Mouse (Mus musculus): ENCODE measurements around the gene Kcnip2. TPM values are rescaled to one million over a fixed set of nuclear protein-coding genes. Genes with fewer than 3 reads are reported as not detected.

The Kcnip2 gene
- total and polyA plus RNA-seq, 3 experiments = not detected

DNA sequence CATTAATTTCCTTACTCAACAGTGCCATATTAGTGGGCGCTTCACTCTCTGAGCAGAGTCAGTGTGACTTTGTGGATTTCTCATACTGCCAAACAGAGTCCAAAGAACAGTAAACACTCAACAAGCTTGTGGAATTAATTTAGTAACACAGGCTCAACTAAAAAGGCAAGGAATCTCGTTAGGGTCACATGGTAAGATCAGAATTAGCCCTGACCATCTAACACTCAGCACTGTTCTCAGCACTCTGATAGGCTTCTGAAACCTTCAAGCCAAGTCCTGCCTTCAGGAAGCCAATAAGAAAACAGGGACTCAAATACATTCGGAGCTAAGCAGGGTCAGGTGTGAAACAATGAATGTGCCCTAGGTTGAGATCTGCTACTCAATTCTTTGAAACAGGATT is 10.3 kb upstream of the Kcnip2 start:
- Histone ChIP-seq H3K36me3 (replicated peaks in 1 of 2; ENCODE audit: control insufficient read depth in 1 of 2, insufficient read depth in 1 of 2, low read length in 1 of 2) (no peaks in the 10 kb centered on the region), H3K9ac (ENCODE audit: insufficient read depth, low read depth) (no peak overlapping the region), H3K79me2 (replicated peaks; ENCODE audit: control insufficient read depth, extremely low read depth, insufficient read depth, poor library complexity, severe bottlenecking) (no peaks in the 10 kb centered on the region), H3K27ac (ENCODE audit: insufficient read depth, low read depth) (no peak overlapping the region), H3K4me3 (replicated peaks in 1 of 3; ENCODE audit: low read depth in 2 of 3, low read length in 2 of 3, poor library complexity in 1 of 3) (no peak overlapping the region), H3K4me2 (ENCODE audit: insufficient read depth, low read depth, poor library complexity, severe bottlenecking) (no peak overlapping the region), H3K4me1 (ENCODE audit: control insufficient read depth in 1 of 2, insufficient read depth in 2 of 2) (no peaks in the 10 kb centered on the region), H3K9me3 (replicated peaks; ENCODE audit: low read length) (peaks cover 3% of the 10 kb centered on the region), H3K27me3 (replicated peaks) (no peaks in the 10 kb centered on the region)
- in situ Hi-C loops (cut with MboI; ENCODE audit: low pct_ligation_motif_present, low pct_unique_long_range_greater_than_20kb, low sequenced_read_pairs) (no loop called here), dilution Hi-C loops (cut with MboI; ENCODE audit: extremely low pct_ligation_motif_present, extremely low pct_unique_long_range_greater_than_20kb, low sequenced_read_pairs) (no loop called here)
- no peak for DNase-seq (ENCODE audit: extremely low read depth)
- TF ChIP-seq CHD2 (IDR thresholded peaks at IDR 0.05; ENCODE audit: low read length) (no peak), SMC3 (IDR thresholded peaks at IDR 0.05; ENCODE audit: low read depth, low read length) (no peak), NRF1 (IDR thresholded peaks at IDR 0.05; ENCODE audit: low read depth, low read length) (no peak), ZNF384 (IDR thresholded peaks at IDR 0.05; ENCODE audit: low read depth, low read length) (no peak), IRF4 (IDR thresholded peaks at IDR 0.05; ENCODE audit: low read depth, low read length) (no peak), TBP (conservative IDR thresholded peaks at IDR 0.05; ENCODE audit: low read depth, low read length) (no peak), JUND (conservative IDR thresholded peaks at IDR 0.05; ENCODE audit: low read depth, low read length) (no peak), NELFE (IDR thresholded peaks at IDR 0.05; ENCODE audit: low read depth, low read length) (no peak), BHLHE40 (IDR thresholded peaks at IDR 0.05; ENCODE audit: low read depth, low read length) (no peak), RAD21 (IDR thresholded peaks at IDR 0.05; ENCODE audit: low read depth, low read length) (no peak), SIN3A (IDR thresholded peaks at IDR 0.05; ENCODE audit: low read length) (no peak), ZKSCAN1 (IDR thresholded peaks at IDR 0.05; ENCODE audit: borderline replicate concordance, low read depth, low read length) (no peak)

DNA sequence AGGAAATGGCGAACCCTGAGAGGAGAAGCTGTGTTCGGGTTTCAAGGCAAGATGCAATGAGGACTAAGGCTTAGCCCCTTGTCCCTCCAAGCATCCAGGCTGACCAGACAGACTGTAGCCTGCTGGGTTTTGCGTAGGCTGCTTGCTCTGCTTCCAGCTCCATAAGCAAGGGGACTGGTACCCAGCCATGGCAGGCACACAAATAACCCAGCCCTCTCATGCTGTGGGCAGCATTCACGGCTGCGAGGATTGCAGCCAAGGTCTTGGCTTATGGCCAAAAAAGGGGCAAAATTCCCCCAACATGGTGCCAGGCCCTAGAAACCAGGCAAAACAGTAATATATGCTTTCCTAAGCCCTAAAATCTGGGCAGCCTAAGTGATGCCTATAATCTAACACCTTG is 6.0 kb upstream of the Kcnip2 start:
- H3K4me1 ChIP-seq (ENCODE audit: control insufficient read depth in 1 of 2, insufficient read depth in 2 of 2) = peaks cover 6 to 13% of the 10 kb centered on the region in 2 experiments; a peak in 3 of 4 replicates
- dilution Hi-C loops (cut with MboI; ENCODE audit: extremely low pct_ligation_motif_present, extremely low pct_unique_long_range_greater_than_20kb, low sequenced_read_pairs) (no loop called here), in situ Hi-C loops (cut with MboI; ENCODE audit: low pct_ligation_motif_present, low pct_unique_long_range_greater_than_20kb, low sequenced_read_pairs) (no loop called here)

More for the DNA sequence above, 6.0 kb upstream of the Kcnip2 start:
- no peak for DNase-seq (ENCODE audit: extremely low read depth)
- no peak overlapping the region for H3K4me3 ChIP-seq (replicated peaks in 1 of 3; ENCODE audit: low read depth in 2 of 3, low read length in 2 of 3, poor library complexity in 1 of 3)
- H3K79me2 ChIP-seq (replicated peaks; ENCODE audit: control insufficient read depth, extremely low read depth, insufficient read depth, poor library complexity, severe bottlenecking) = no peaks in the 10 kb centered on the region
- TF ChIP-seq ZMIZ1 (IDR thresholded peaks at IDR 0.05; ENCODE audit: low read depth, low read length) = no peak
- TF ChIP-seq JUN (IDR thresholded peaks at IDR 0.05; ENCODE audit: insufficient read depth, low read depth, low read length) = no peak
- TF ChIP-seq POLR2AphosphoS2 (IDR thresholded peaks at IDR 0.05; ENCODE audit: low read depth, low read length) = no peak
- no peak for TF ChIP-seq ZC3H11A (IDR thresholded peaks at IDR 0.05; ENCODE audit: low read depth, low read length)
- TF ChIP-seq E2F4 (IDR thresholded peaks at IDR 0.05; ENCODE audit: insufficient replicate concordance, low read depth, low read length) = no peak
- no peak for TF ChIP-seq MAX (IDR thresholded peaks at IDR 0.05; ENCODE audit: low read length)
- no peak for TF ChIP-seq BHLHE40 (IDR thresholded peaks at IDR 0.05; ENCODE audit: low read depth, low read length)
- TF ChIP-seq HCFC1 (IDR thresholded peaks at IDR 0.05; ENCODE audit: low read depth, low read length) = no peak
- TF ChIP-seq ELF1 (IDR thresholded peaks at IDR 0.05; ENCODE audit: low read depth, low read length) = no peak
- TF ChIP-seq CHD1 (IDR thresholded peaks at IDR 0.05; ENCODE audit: low read depth, low read length) = no peak
- no peak for TF ChIP-seq UBTF (IDR thresholded peaks at IDR 0.05; ENCODE audit: low read depth, low read length)
- no peak for TF ChIP-seq IRF4 (IDR thresholded peaks at IDR 0.05; ENCODE audit: low read depth, low read length)
- no peak for TF ChIP-seq RAD21 (IDR thresholded peaks at IDR 0.05; ENCODE audit: low read depth, low read length)
- peaks cover 0 to 4% of the 10 kb centered on the region in 2 experiments for H3K36me3 ChIP-seq (replicated peaks in 1 of 2; ENCODE audit: control insufficient read depth in 1 of 2, insufficient read depth in 1 of 2, low read length in 1 of 2)
- no peak overlapping the region for H3K9ac ChIP-seq (ENCODE audit: insufficient read depth, low read depth)
- H3K4me2 ChIP-seq (ENCODE audit: insufficient read depth, low read depth, poor library complexity, severe bottlenecking) = no peak overlapping the region
- H3K27ac ChIP-seq (ENCODE audit: insufficient read depth, low read depth) = no peak overlapping the region
- no peaks in the 10 kb centered on the region for H3K9me3 ChIP-seq (replicated peaks; ENCODE audit: low read length)
- H3K27me3 ChIP-seq (replicated peaks) = no peaks in the 10 kb centered on the region
